Mouse (Mus musculus) megakaryocyte, embryonic 14.5 days (primary cell): ENCODE measurements at regions not wholly inside any gene's neighbourhood (a gene's known extent, or its start where the extent isn't known, plus 50 kb on each side); places are given as distances from the start of the nearest gene placed in this dataset.

Experiments used
- FLI1 ChIP-seq: IDR thresholded peaks from 2 replicates; pipeline ENCODE4 v1.6.1; 2012; ENCODE audit warnings: low read length, inconsistent platforms, mixed read lengths
- GATA1 ChIP-seq: IDR thresholded peaks from 3 replicates; pipeline ENCODE4 v1.6.1; 2012; ENCODE audit warnings: mixed read lengths, low read length, inconsistent platforms, borderline replicate concordance

DNA sequence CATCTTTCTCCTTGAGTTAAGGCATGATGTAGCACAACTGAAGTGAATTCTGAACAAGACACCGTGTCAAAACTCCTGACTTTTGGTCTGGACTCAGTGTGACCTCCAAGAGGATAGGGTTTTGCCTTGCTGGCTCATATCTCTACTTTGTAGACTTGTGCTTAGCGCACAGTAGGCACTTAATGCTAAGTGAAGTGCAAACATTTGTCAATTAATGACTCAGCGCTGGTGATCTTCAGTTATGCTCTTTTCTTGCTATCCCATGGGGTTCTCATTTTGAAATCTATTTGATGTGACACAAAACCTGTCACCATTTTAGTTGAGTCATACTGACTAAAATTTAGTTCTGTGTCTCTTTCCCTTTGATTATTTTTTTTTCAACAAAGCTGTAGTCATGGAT is 244.3 kb downstream of the Dhx15 start:
- no peak for TF ChIP-seq GATA1
- no peak for TF ChIP-seq FLI1
